Mouse (Mus musculus): Measurements from ENCODE around the gene Tc2n. TPM values are rescaled to one million over a fixed set of nuclear protein-coding genes. Genes with fewer than 3 reads are reported as not detected.
"Not testable (repeated sequence)": the region's sequence is repeated elsewhere in the genome, so short reads cannot be mapped to it uniquely, and the experiment has no call there.

Tc2n gene
- polyA plus RNA-seq, 1 experiment from 2014 or later, result 0.23 TPM

- Histone ChIP-seq H3K27me3 (no peaks in the 10 kb centered on the region), H3K4me2 (replicated peaks) (no peak overlapping the region), H3K9me3 (replicated peaks) (no peaks in the 10 kb centered on the region), H3K4me1 (no peaks in the 10 kb centered on the region), H3K36me3 (no peaks in the 10 kb centered on the region), H3K4me3 (no peak overlapping the region), H3K9ac (no peak overlapping the region), H3K27ac (no peak overlapping the region)
- 85% methylated on average over 3 of the region's 3 CpGs for WGBS
- no peak for ATAC-seq (ENCODE audit: low FRiP score)
Measured at GRCm38 (mm10) chr12:101699176-101699575, 19.1 kb downstream of the Tc2n start.

- Histone ChIP-seq H3K9ac (no peak overlapping the region), H3K4me2 (replicated peaks) (no peak overlapping the region), H3K36me3 (no peaks in the 10 kb centered on the region), H3K4me3 (no peak overlapping the region), H3K9me3 (replicated peaks) (no peaks in the 10 kb centered on the region), H3K27me3 (no peaks in the 10 kb centered on the region), H3K27ac (no peak overlapping the region), H3K4me1 (no peaks in the 10 kb centered on the region)
- ATAC-seq (ENCODE audit: low FRiP score), result no peak
- WGBS, result 85% methylated on average over 1 of the region's 1 CpGs
Measured at GRCm38 (mm10) chr12:101696521-101696920, 21.8 kb downstream of the Tc2n start.

- Histone ChIP-seq H3K4me2 (replicated peaks) (no peak overlapping the region), H3K4me3 (no peak overlapping the region), H3K4me1 (no peaks in the 10 kb centered on the region), H3K9me3 (replicated peaks) (no peaks in the 10 kb centered on the region), H3K9ac (no peak overlapping the region), H3K27ac (no peak overlapping the region), H3K36me3 (no peaks in the 10 kb centered on the region), H3K27me3 (no peaks in the 10 kb centered on the region)
- ATAC-seq (ENCODE audit: low FRiP score), result no peak
- WGBS, result 87% methylated on average over 2 of the region's 2 CpGs
Measured at GRCm38 (mm10) chr12:101680538-101680937, 37.8 kb downstream of the Tc2n start.

GRCm38 (mm10) chr12:101667502-101667901 is 50.8 kb downstream of the Tc2n start:
- WGBS, result 88% methylated on average over 2 of the region's 2 CpGs
- H3K4me1 ChIP-seq, result no peaks in the 10 kb centered on the region

GRCm38 (mm10) chr12:101633137-101633536 is 85.2 kb downstream of the Tc2n start:
- WGBS, result 97% methylated on average over 1 of the region's 1 CpGs
- Histone ChIP-seq H3K27me3 (no peaks in the 10 kb centered on the region), H3K36me3 (no peaks in the 10 kb centered on the region), H3K9me3 (replicated peaks) (no peaks in the 10 kb centered on the region), H3K9ac (no peak overlapping the region), H3K4me2 (replicated peaks) (no peak overlapping the region), H3K4me3 (no peak overlapping the region), H3K4me1 (no peaks in the 10 kb centered on the region), H3K27ac (no peak overlapping the region)
- ATAC-seq (ENCODE audit: low FRiP score), result no peak

More at GRCm38 (mm10) chr12:101667502-101667901, 50.8 kb downstream of the Tc2n start:
- Histone ChIP-seq H3K27me3 (no peaks in the 10 kb centered on the region), H3K9me3 (replicated peaks) (no peaks in the 10 kb centered on the region), H3K36me3 (no peaks in the 10 kb centered on the region), H3K27ac (no peak overlapping the region), H3K4me2 (replicated peaks) (no peak overlapping the region), H3K9ac (no peak overlapping the region), H3K4me3 (no peak overlapping the region)
- no peak for ATAC-seq (ENCODE audit: low FRiP score)

GRCm38 (mm10) chr12:101606622-101607021 is 111.7 kb downstream of the Tc2n start:
- not testable (repeated sequence) for H3K9me3 ChIP-seq (replicated peaks); H3K27me3 ChIP-seq; H3K4me1 ChIP-seq; H3K4me2 ChIP-seq (replicated peaks); H3K4me3 ChIP-seq; ATAC-seq (ENCODE audit: low FRiP score); H3K36me3 ChIP-seq; H3K27ac ChIP-seq; H3K9ac ChIP-seq

Other genes starting within 250 kb of the Tc2n start
- gene Fbln5, start 100.5 kb upstream of the Tc2n start, polyA plus RNA-seq (2016; fragmentation: Nextera tagmentation; extraction: Ambion mirVana), result 24.4 and 30.6 TPM in 2 replicates
- gene Trip11, start 194.7 kb upstream of the Tc2n start, polyA plus RNA-seq (2016; fragmentation: Nextera tagmentation; extraction: Ambion mirVana), result 25.7 and 28.5 TPM in 2 replicates
- gene Atxn3, start 239.7 kb upstream of the Tc2n start, polyA plus RNA-seq (2016; fragmentation: Nextera tagmentation; extraction: Ambion mirVana), result 16.2 and 17.5 TPM in 2 replicates

Measured in hindbrain, embryonic 12.5 days (tissue).